Mouse (Mus musculus) hindbrain, embryonic 10.5 days (tissue): ENCODE measurements at regions not wholly inside any gene's neighbourhood (a gene's known extent, or its start where the extent isn't known, plus 50 kb on each side); places are given as distances from the start of the nearest gene placed in this dataset.

ENCODE experiments used
- DNase-seq: peaks from one replicate; pipeline ENCODE4 v3.0.0-alpha.2; 2017; ENCODE audit warnings: low spot score
- H3K27ac ChIP-seq: fragments of 300-500 bp; sonication (generic); 2 replicates; pipeline ENCODE4 v1.5.1; 2016; ENCODE audit warnings: mild to moderate bottlenecking, moderate library complexity
- H3K27me3 ChIP-seq: fragments of 300-500 bp; sonication (generic); 2 replicates; pipeline ENCODE4 v1.6.1; 2016; ENCODE audit warnings: mild to moderate bottlenecking; ENCODE audit not compliant: poor library complexity, insufficient read depth, severe bottlenecking
- H3K36me3 ChIP-seq: fragments of 300-500 bp; sonication (generic); 2 replicates; pipeline ENCODE4 v1.6.1; 2016; ENCODE audit warnings: mild to moderate bottlenecking, moderate library complexity
- H3K4me1 ChIP-seq: fragments of 300-500 bp; sonication (generic); replicated peaks from 2 replicates; pipeline ENCODE4 v1.6.1; 2016; ENCODE audit warnings: mild to moderate bottlenecking
- H3K4me3 ChIP-seq: fragments of 300-500 bp; sonication (generic); 2 replicates; pipeline ENCODE4 v1.5.1; 2016; ENCODE audit warnings: mild to moderate bottlenecking, moderate library complexity
- H3K9me3 ChIP-seq: fragments of 300-500 bp; sonication (generic); 2 replicates; pipeline ENCODE4 v1.6.1; 2016; ENCODE audit warnings: mild to moderate bottlenecking, moderate library complexity
- WGBS: fragments of 180-500 bp; shearing (Covaris S2); methylation state at CpG from one replicate; pipeline ENCODE4 v1.1.7; 2016; 5-methylcytosine and 5-hydroxymethylcytosine counted together

GRCm38 (mm10) chr8:35275972-35276371 is 489.6 kb upstream of the Gm19410 start:
- DNase-seq = no peak
- 91% methylated on average over 8 of the region's 8 CpGs for WGBS
- H3K36me3 ChIP-seq = no peaks in the 10 kb centered on the region
- no peaks in the 10 kb centered on the region for H3K4me1 ChIP-seq
- H3K27me3 ChIP-seq = no peaks in the 10 kb centered on the region
- no peak overlapping the region for H3K27ac ChIP-seq
- no peaks in the 10 kb centered on the region for H3K9me3 ChIP-seq
- H3K4me3 ChIP-seq = no peak overlapping the region

- no peaks in the 10 kb centered on the region for H3K9me3 ChIP-seq
- H3K4me3 ChIP-seq = no peak overlapping the region
- WGBS = 82% methylated on average over 7 of the region's 7 CpGs
- no peaks in the 10 kb centered on the region for H3K4me1 ChIP-seq
- H3K27me3 ChIP-seq = no peaks in the 10 kb centered on the region
- no peak overlapping the region for H3K27ac ChIP-seq
- no peak for DNase-seq
- no peaks in the 10 kb centered on the region for H3K36me3 ChIP-seq
Observed at GRCm38 (mm10) chr8:35276460-35276859, 489.1 kb upstream of the Gm19410 start.

GRCm38 (mm10) chr8:35278946-35279345 is 486.6 kb upstream of the Gm19410 start:
- Histone ChIP-seq H3K36me3 (no peaks in the 10 kb centered on the region), H3K4me1 (no peaks in the 10 kb centered on the region), H3K4me3 (no peak overlapping the region), H3K27me3 (no peaks in the 10 kb centered on the region), H3K9me3 (no peaks in the 10 kb centered on the region), H3K27ac (no peak overlapping the region)
- WGBS = 94% methylated on average over 8 of the region's 8 CpGs
- DNase-seq = no peak

- Histone ChIP-seq H3K4me3 (no peak overlapping the region), H3K36me3 (no peaks in the 10 kb centered on the region), H3K4me1 (no peaks in the 10 kb centered on the region), H3K9me3 (no peaks in the 10 kb centered on the region), H3K27ac (no peak overlapping the region), H3K27me3 (no peaks in the 10 kb centered on the region)
- 88% methylated on average over 6 of the region's 6 CpGs for WGBS
- DNase-seq = no peak
Observed at GRCm38 (mm10) chr8:35280741-35281140, 484.8 kb upstream of the Gm19410 start.

GRCm38 (mm10) chr8:35283366-35283765 is 482.2 kb upstream of the Gm19410 start:
- Histone ChIP-seq H3K27me3 (no peaks in the 10 kb centered on the region), H3K4me1 (no peaks in the 10 kb centered on the region), H3K27ac (no peak overlapping the region), H3K4me3 (no peak overlapping the region), H3K9me3 (no peaks in the 10 kb centered on the region), H3K36me3 (no peaks in the 10 kb centered on the region)
- 92% methylated on average over 9 of the region's 9 CpGs for WGBS
- no peak for DNase-seq

GRCm38 (mm10) chr8:35289018-35289417 is 476.6 kb upstream of the Gm19410 start:
- H3K4me3 ChIP-seq = no peak overlapping the region
- H3K36me3 ChIP-seq = no peaks in the 10 kb centered on the region
- H3K27ac ChIP-seq = no peak overlapping the region
- DNase-seq = no peak
- WGBS = 83% methylated on average over 5 of the region's 5 CpGs
- H3K4me1 ChIP-seq = peaks cover 7% of the 10 kb centered on the region; the same call in 1 of the 2 replicates
- peaks cover 6% of the 10 kb centered on the region; the same call in 1 of the 2 replicates for H3K9me3 ChIP-seq
- H3K27me3 ChIP-seq = no peaks in the 10 kb centered on the region

GRCm38 (mm10) chr8:35289967-35290366 is 475.6 kb upstream of the Gm19410 start:
- Histone ChIP-seq H3K4me1 (peaks cover 7% of the 10 kb centered on the region; the same call in 1 of the 2 replicates), H3K9me3 (peaks cover 6% of the 10 kb centered on the region; the same call in 1 of the 2 replicates), H3K4me3 (no peak overlapping the region), H3K27me3 (no peaks in the 10 kb centered on the region), H3K36me3 (no peaks in the 10 kb centered on the region), H3K27ac (no peak overlapping the region; the same call in 1 of the 2 replicates)
- WGBS = 81% methylated on average over 4 of the region's 4 CpGs
- DNase-seq = no peak

GRCm38 (mm10) chr8:35293437-35294126 is 472.0 kb upstream of the Gm19410 start:
- H3K27ac ChIP-seq = no peak overlapping the region
- DNase-seq = no peak

GRCm38 (mm10) chr8:35296936-35297335 is 468.7 kb upstream of the Gm19410 start:
- DNase-seq = no peak
- H3K27me3 ChIP-seq = no peaks in the 10 kb centered on the region
- H3K36me3 ChIP-seq = no peaks in the 10 kb centered on the region
- H3K4me3 ChIP-seq = no peak overlapping the region
- peaks cover 6% of the 10 kb centered on the region; the same call in 1 of the 2 replicates for H3K9me3 ChIP-seq
- WGBS = 85% methylated on average over 6 of the region's 6 CpGs
- peaks cover 7% of the 10 kb centered on the region; the same call in 1 of the 2 replicates for H3K4me1 ChIP-seq
- H3K27ac ChIP-seq = no peak overlapping the region

More at GRCm38 (mm10) chr8:35293437-35294126, 472.0 kb upstream of the Gm19410 start:
- Histone ChIP-seq H3K4me1 (peaks cover 7% of the 10 kb centered on the region; the same call in 1 of the 2 replicates), H3K4me3 (no peak overlapping the region), H3K27me3 (no peaks in the 10 kb centered on the region), H3K9me3 (peaks cover 6% of the 10 kb centered on the region; the same call in 1 of the 2 replicates), H3K36me3 (no peaks in the 10 kb centered on the region)
- WGBS = 80% methylated on average over 14 of the region's 14 CpGs

- no peak for DNase-seq
- WGBS = 93% methylated on average over 9 of the region's 9 CpGs
- H3K4me3 ChIP-seq = no peak overlapping the region
- no peaks in the 10 kb centered on the region for H3K9me3 ChIP-seq
- no peak overlapping the region for H3K27ac ChIP-seq
- H3K4me1 ChIP-seq = no peaks in the 10 kb centered on the region
- no peaks in the 10 kb centered on the region for H3K36me3 ChIP-seq
- H3K27me3 ChIP-seq = no peaks in the 10 kb centered on the region
Observed at GRCm38 (mm10) chr8:35299088-35299487, 466.5 kb upstream of the Gm19410 start.

- Histone ChIP-seq H3K27ac (no peak overlapping the region), H3K9me3 (peaks cover 9% of the 10 kb centered on the region; the same call in 1 of the 2 replicates), H3K4me1 (no peaks in the 10 kb centered on the region), H3K36me3 (no peaks in the 10 kb centered on the region), H3K27me3 (no peaks in the 10 kb centered on the region), H3K4me3 (no peak overlapping the region)
- WGBS = 84% methylated on average over 3 of the region's 3 CpGs
- no peak for DNase-seq
Observed at GRCm38 (mm10) chr8:35300359-35300758, 465.2 kb upstream of the Gm19410 start.

GRCm38 (mm10) chr8:35300881-35301521 is 464.6 kb upstream of the Gm19410 start:
- H3K9me3 ChIP-seq = peaks cover 9% of the 10 kb centered on the region; the same call in 1 of the 2 replicates
- no peak overlapping the region for H3K27ac ChIP-seq
- no peaks in the 10 kb centered on the region for H3K27me3 ChIP-seq
- no peaks in the 10 kb centered on the region for H3K36me3 ChIP-seq
- 79% methylated on average over 10 of the region's 10 CpGs for WGBS
- H3K4me1 ChIP-seq = no peaks in the 10 kb centered on the region
- no peak for DNase-seq
- H3K4me3 ChIP-seq = no peak overlapping the region

GRCm38 (mm10) chr8:35302856-35303255 is 462.7 kb upstream of the Gm19410 start:
- H3K36me3 ChIP-seq = no peaks in the 10 kb centered on the region
- 90% methylated on average over 7 of the region's 7 CpGs for WGBS

More at GRCm38 (mm10) chr8:35302856-35303255, 462.7 kb upstream of the Gm19410 start:
- Histone ChIP-seq H3K4me3 (no peak overlapping the region), H3K4me1 (no peaks in the 10 kb centered on the region), H3K9me3 (peaks cover 9% of the 10 kb centered on the region; the same call in 1 of the 2 replicates), H3K27me3 (no peaks in the 10 kb centered on the region), H3K27ac (no peak overlapping the region)
- no peak for DNase-seq
